Mouse (Mus musculus) left cerebral cortex, postnatal 4 days (tissue): ENCODE data around the gene Lce1e. TPM values are rescaled to one million over a fixed set of nuclear protein-coding genes. Genes with fewer than 3 reads are reported as not detected.
A peak's percentile ranks its signal among the peaks of the same experiment; 100 is the strongest.
"Not testable (repeated sequence)": the region's sequence is repeated elsewhere in the genome, so short reads cannot be mapped to it uniquely, and the experiment has no call there.

Source experiments
- DNase-seq: peaks from one replicate; pipeline ENCODE4 v3.0.0-alpha.2; 2022
- intact Hi-C: fragments of 180-260 bp; cut with DNase I; formaldehyde crosslinking; loops from one replicate; pipeline ENCODE4 v1.15.1; 2025
- total RNA-seq, 2 experiments: library from RNA; stranded (reverse); gene quantifications; 2 replicates each; pipeline ENCODE4 v1.2.3; 2021

Gene Lce1e
- total RNA-seq, result not detected

DNA sequence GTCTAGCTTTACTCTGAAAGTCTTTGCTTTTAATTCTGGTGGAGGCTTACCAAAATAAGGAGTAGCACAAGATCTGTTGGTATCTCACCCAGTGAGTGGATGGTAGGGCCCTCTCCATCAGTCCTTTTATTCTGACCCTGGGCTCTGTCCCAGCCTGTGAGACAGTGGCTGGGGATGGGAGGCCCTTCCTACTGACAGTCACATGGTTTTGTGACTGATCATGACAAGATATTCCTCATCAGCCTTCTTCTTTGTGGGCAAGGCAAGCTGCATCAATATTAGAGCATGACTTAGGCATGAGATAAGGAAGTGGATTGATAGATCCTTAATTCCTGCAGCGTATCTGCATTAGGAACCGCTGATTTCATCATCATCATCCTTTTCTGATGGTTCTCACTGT is at the start of gene Lce1e:
TSS of gene Lce1e (minus strand) at position 101 of the 400 bp plus-strand sequence.
- no peak for DNase-seq

GRCm38 (mm10) chr3:92753197-92753596 is 44.3 kb upstream of the Lce1e start:
- DNase-seq, result no peak
- intact Hi-C loops, result no loop called here

More for the DNA sequence above, at the start of gene Lce1e:
- intact Hi-C loops, result no loop called here

DNA sequence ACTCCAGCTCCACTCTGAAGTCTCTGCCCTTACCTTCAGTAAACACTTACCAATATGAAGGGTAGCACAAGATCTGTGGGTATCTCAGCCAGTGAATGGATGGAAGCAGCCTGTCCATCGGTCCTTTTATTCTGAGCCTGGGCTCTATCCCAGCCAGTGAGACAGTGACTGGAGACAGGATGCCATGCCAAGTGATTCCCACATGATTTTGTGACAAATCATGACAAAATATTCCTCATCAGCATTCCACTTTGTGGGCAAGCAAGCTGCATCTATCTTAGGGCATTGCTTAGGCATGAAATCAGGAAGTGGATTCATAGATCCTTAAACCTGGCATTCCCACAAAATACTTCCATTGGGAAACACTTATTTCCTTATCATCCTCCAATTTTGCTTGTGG is 43.4 kb upstream of the Lce1e start, which contains the start of gene Lce1g:
TSS of gene Lce1g (minus strand) at position 101 of the 400 bp plus-strand sequence.
- no peak for DNase-seq
- intact Hi-C loops, result no loop called here

DNA sequence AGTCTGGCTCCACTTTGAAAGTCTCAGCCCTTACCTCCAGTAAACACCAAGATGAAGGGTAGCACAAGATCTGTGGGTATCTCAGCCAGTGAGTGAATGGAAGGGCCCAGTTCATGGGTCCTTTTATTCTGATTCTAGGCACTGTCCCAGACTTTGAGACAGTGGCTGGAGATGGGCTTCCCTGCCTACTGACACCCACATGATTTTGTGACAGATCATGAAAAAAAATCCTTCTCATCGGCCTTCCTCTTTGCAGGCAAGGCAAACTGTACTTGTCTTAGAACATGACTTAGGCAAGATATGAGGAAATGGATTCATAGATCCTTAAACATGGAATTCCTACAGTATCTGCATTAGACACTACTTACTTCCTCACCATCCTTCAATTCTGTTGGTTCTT is 30.1 kb upstream of the Lce1e start, which contains the start of gene Gm38119:
TSS of gene Gm38119 (minus strand) at position 101 of the 400 bp plus-strand sequence.
- intact Hi-C loops, result no loop called here
- no peak for DNase-seq

GRCm38 (mm10) chr3:92722631-92723030 is 13.8 kb upstream of the Lce1e start:
- intact Hi-C loops, result no loop called here

GRCm38 (mm10) chr3:92720250-92720649 is 11.4 kb upstream of the Lce1e start, which contains the start of gene Lce1f:
Lce1f (minus strand) TSS chr3:92720350.
- intact Hi-C loops, result no loop called here

More at GRCm38 (mm10) chr3:92722631-92723030, 13.8 kb upstream of the Lce1e start:
- DNase-seq, result no peak

GRCm38 (mm10) chr3:92715122-92715521 is 6.2 kb upstream of the Lce1e start:
- DNase-seq, result no peak
- intact Hi-C loops, result no loop called here

More at GRCm38 (mm10) chr3:92720250-92720649, 11.4 kb upstream of the Lce1e start, which contains the start of gene Lce1f:
- DNase-seq, result no peak

- intact Hi-C loops, result no loop called here
- no peak for DNase-seq
These were observed 14.3 kb downstream of the Lce1e start for GRCm38 (mm10) chr3:92694613-92695012.

- intact Hi-C loops, result no loop called here
- DNase-seq, result no peak
These were observed 17.2 kb downstream of the Lce1e start for GRCm38 (mm10) chr3:92691688-92692087.

DNA sequence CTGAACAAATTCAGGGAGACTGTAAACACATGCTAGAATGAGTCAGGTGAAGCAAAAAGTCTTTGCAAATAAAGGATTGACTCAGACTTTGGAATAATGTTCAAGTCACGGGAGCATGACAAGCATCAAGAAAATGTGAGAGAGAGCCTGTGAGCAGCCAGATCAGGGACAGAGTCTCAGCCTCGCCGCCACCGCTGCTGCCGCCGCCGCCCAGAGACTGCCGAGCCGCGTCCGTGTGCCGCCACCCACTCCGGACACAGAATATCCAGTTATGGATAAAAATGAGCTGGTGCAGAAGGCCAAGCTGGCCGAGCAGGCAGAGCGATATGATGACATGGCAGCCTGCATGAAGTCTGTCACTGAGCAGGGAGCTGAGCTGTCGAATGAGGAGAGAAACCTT is 19.7 kb downstream of the Lce1e start:
- peak; percentile 7 for DNase-seq
- intact Hi-C loops, result not testable (repeated sequence)

- no peak for DNase-seq
- intact Hi-C loops, result no loop called here
These were observed 21.8 kb downstream of the Lce1e start, which contains the start of gene Lce1d for GRCm38 (mm10) chr3:92687110-92687509. Lce1d (minus strand) TSS chr3:92687210.

GRCm38 (mm10) chr3:92678947-92679346 is 29.9 kb downstream of the Lce1e start, which contains the start of gene Lce1c:
Lce1c (plus strand) TSS chr3:92679247.
- no peak for DNase-seq
- intact Hi-C loops, result no loop called here

DNA sequence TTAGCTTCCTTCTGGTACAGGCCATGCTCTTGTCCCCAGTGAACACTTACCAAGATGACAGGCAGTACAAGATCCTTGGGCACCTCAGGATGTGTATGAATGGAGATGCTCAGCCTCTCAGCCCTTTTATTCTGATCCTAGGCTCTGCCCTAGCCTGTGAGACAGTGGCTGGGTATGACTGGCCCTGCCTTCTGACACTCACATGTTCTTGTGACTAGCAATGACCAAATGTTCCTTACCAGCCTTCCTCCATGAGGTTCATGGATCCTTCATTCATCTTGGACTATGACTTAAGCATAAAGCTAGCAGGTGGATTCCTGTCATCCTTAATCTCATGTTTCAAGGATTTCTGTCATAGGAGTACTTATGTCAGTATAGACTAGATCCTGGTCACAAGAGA is 38.7 kb downstream of the Lce1e start, which contains the start of gene Lce1a2:
TSS of gene Lce1a2 (minus strand) at position 101 of the 400 bp plus-strand sequence.
- DNase-seq, result no peak

More for the DNA sequence above, 38.7 kb downstream of the Lce1e start, which contains the start of gene Lce1a2:
- intact Hi-C loops, result no loop called here

Other genes with a start within 250 kb of the Lce1e start
- not detected for gene Sprr1a, start 223.2 kb downstream of the Lce1e start, total RNA-seq
- gene Sprr4, start 208.6 kb downstream of the Lce1e start, total RNA-seq, result not detected
- not detected for gene 2310046K23Rik, start 174.6 kb downstream of the Lce1e start, total RNA-seq
- gene Ivl, start 135.3 kb downstream of the Lce1e start, total RNA-seq, result not detected
- gene Smcp, start 120.1 kb downstream of the Lce1e start, total RNA-seq, result not detected
- not detected for gene 2210017I01Rik, start 101.6 kb downstream of the Lce1e start, total RNA-seq
- gene Lce6a, start 87.4 kb downstream of the Lce1e start, total RNA-seq, result not detected
- gene Lce1a1, start 60.8 kb downstream of the Lce1e start, total RNA-seq, result not detected
- not detected for gene Lce1b, start 52.1 kb downstream of the Lce1e start, total RNA-seq
- not detected for gene Lce1a2, start 38.8 kb downstream of the Lce1e start, total RNA-seq
- gene Lce1c, start 29.8 kb downstream of the Lce1e start, total RNA-seq, result not detected
- gene Lce1d, start 21.9 kb downstream of the Lce1e start, total RNA-seq, result not detected
- gene Lce1f, start 11.3 kb upstream of the Lce1e start, total RNA-seq, result not detected
- not detected for gene Gm38119, start 30.0 kb upstream of the Lce1e start, total RNA-seq
- not detected for gene Lce1g, start 43.3 kb upstream of the Lce1e start, total RNA-seq
- gene Lce1h, start 56.0 kb upstream of the Lce1e start, total RNA-seq, result not detected
- gene Lce1i, start 69.8 kb upstream of the Lce1e start, total RNA-seq, result not detected
- gene Lce1j, start 81.4 kb upstream of the Lce1e start, total RNA-seq, result not detected
- gene Lce1k, start 98.8 kb upstream of the Lce1e start, total RNA-seq, result not detected
- not detected for gene Kprp, start 118.2 kb upstream of the Lce1e start, total RNA-seq
- not detected for gene Lce1l, start 142.2 kb upstream of the Lce1e start, total RNA-seq
- gene 2310050C09Rik, start 161.1 kb upstream of the Lce1e start, total RNA-seq, result not detected
- gene Lce3a, start 217.2 kb upstream of the Lce1e start, total RNA-seq, result not detected
- not detected for gene Lce3b, start 223.9 kb upstream of the Lce1e start, total RNA-seq
- gene Lce3c, start 235.4 kb upstream of the Lce1e start, total RNA-seq, result not detected
- not detected for gene Lce3d, start 248.3 kb upstream of the Lce1e start, total RNA-seq